Mouse (Mus musculus): ENCODE measurements around the gene Bpifa2.

DNA sequence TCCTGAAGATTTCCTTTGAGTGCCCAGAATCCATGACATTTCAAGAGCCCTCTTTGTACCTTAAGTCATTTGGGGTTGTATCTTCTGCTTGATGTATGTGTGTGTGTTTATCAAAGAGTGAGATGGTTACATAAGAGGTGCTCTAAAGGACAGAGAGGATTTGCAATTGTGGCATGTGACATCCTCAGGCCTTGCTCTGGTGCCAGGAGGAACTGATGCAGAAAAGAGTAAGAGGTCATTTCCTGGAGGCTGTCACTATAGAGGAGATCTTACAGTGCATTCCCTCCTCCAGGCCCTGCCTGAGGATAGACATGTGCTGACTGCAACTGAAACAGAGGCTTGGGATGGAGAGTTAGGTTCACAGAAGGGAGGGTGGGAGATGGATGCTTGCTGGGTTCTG, 7.0 kb upstream of the Bpifa2 start:
- TF ChIP-seq CTCF (IDR thresholded peaks at IDR 0.05; ENCODE audit: extremely low read depth, insufficient read depth, low read length) (no peak), POLR2A (IDR thresholded peaks at IDR 0.05; ENCODE audit: extremely low read depth, insufficient read depth, low read length) (no peak)
